Mouse (Mus musculus) embryonic facial prominence, embryonic 15.5 days (tissue): ENCODE results near the gene Mertk. TPM values are rescaled to one million over a fixed set of nuclear protein-coding genes. Genes with fewer than 3 reads are reported as not detected.
"Not testable (repeated sequence)": the region's sequence is repeated elsewhere in the genome, so short reads cannot be mapped to it uniquely, and the experiment has no call there.

Experiments
- ATAC-seq: fragments of 200-750 bp; cut with Nextera tagmentation; 2 replicates; pipeline ENCODE4 v1.8.0; 2017; ENCODE audit warnings: low read depth, moderate TSS enrichment; ENCODE audit not compliant: insufficient number of reproducible peaks, low FRiP score, low TSS enrichment
- H3K27ac ChIP-seq: fragments of 300-500 bp; sonication (generic); replicated peaks from 2 replicates; pipeline ENCODE4 v1.5.1; 2015; ENCODE audit warnings: mild to moderate bottlenecking, inconsistent platforms
- H3K27me3 ChIP-seq: fragments of 300-500 bp; sonication (generic); 2 replicates; pipeline ENCODE4 v1.6.1; 2015; ENCODE audit warnings: inconsistent platforms
- H3K36me3 ChIP-seq: fragments of 300-500 bp; sonication (generic); 2 replicates; pipeline ENCODE4 v1.6.1; 2015; ENCODE audit warnings: mild to moderate bottlenecking, inconsistent platforms
- H3K4me1 ChIP-seq: fragments of 300-500 bp; sonication (generic); 2 replicates; pipeline ENCODE4 v1.6.1; 2015; ENCODE audit warnings: inconsistent platforms
- H3K4me2 ChIP-seq: fragments of 300-500 bp; sonication (generic); replicated peaks from 2 replicates; pipeline ENCODE4 v1.6.1; 2015; ENCODE audit warnings: mild to moderate bottlenecking, inconsistent platforms
- H3K4me3 ChIP-seq: fragments of 300-500 bp; sonication (generic); replicated peaks from 2 replicates; pipeline ENCODE4 v1.5.1; 2015; ENCODE audit warnings: mild to moderate bottlenecking, inconsistent platforms
- H3K9ac ChIP-seq: fragments of 300-500 bp; sonication (generic); 2 replicates; pipeline ENCODE4 v1.6.1; 2015; ENCODE audit warnings: inconsistent platforms
- H3K9me3 ChIP-seq: fragments of 300-500 bp; sonication (generic); replicated peaks from 2 replicates; pipeline ENCODE4 v1.6.1; 2016; ENCODE audit warnings: inconsistent platforms
- WGBS: fragments of 180-500 bp; shearing (Covaris S2); methylation state at CpG from one replicate; pipeline ENCODE4 v1.1.7; 2015; 5-methylcytosine and 5-hydroxymethylcytosine counted together
- polyA plus RNA-seq: library from polyadenylated mRNA; unstranded; fragments of >200 nt; fragmentation: Nextera tagmentation; extraction: Ambion mirVana; gene quantifications from 2 replicates; pipeline ENCODE4 v1.2.1, GENCODE M21; 2015

Gene Mertk
- polyA plus RNA-seq = 10.2 and 10.3 TPM in 2 replicates

GRCm38 (mm10) chr2:128698693-128699181, at the start of gene Mertk:
TSS of gene Mertk (plus strand) at chr2:128698956.
- WGBS = under 1% methylated on average over 30 of the region's 30 CpGs
- H3K9me3 ChIP-seq = no peaks in the 10 kb centered on the region
- H3K9ac ChIP-seq = peak within 1 kb of the TSS; percentile 64
- no peaks in the 10 kb centered on the region for H3K27me3 ChIP-seq
- ATAC-seq = peak; percentile 93
- H3K36me3 ChIP-seq = 0 out of 2 replicates have a peak, but pooled peaks cover 3% of the 10 kb centered on the region
- H3K27ac ChIP-seq = peak within 1 kb of the TSS; percentile 94
- peak within 1 kb of the TSS; percentile 82 for H3K4me2 ChIP-seq
- peaks cover 19% of the 10 kb centered on the region; the same call in 1 of the 2 replicates for H3K4me1 ChIP-seq
- H3K4me3 ChIP-seq = peak within 1 kb of the TSS; percentile 60

GRCm38 (mm10) chr2:128680661-128681060, 18.1 kb upstream of the Mertk start:
- peaks cover 5% of the 10 kb centered on the region for H3K4me1 ChIP-seq
- no peak for ATAC-seq
- no peaks in the 10 kb centered on the region for H3K9me3 ChIP-seq
- H3K9ac ChIP-seq = no peak overlapping the region
- H3K4me3 ChIP-seq = no peak overlapping the region
- 65% methylated on average over 4 of the region's 4 CpGs for WGBS
- no peak overlapping the region for H3K4me2 ChIP-seq
- H3K27ac ChIP-seq = no peak overlapping the region
- H3K36me3 ChIP-seq = peaks cover 67% of the 10 kb centered on the region
- H3K27me3 ChIP-seq = no peaks in the 10 kb centered on the region

GRCm38 (mm10) chr2:128686921-128687557, 11.7 kb upstream of the Mertk start, which contains the start of gene Anapc1:
TSS of gene Anapc1 (minus strand) at chr2:128687391.
- H3K36me3 ChIP-seq = peaks cover 19% of the 10 kb centered on the region
- peak; percentile 95 for ATAC-seq
- no peaks in the 10 kb centered on the region for H3K9me3 ChIP-seq
- H3K4me2 ChIP-seq = peak within 1 kb of the TSS; percentile 63
- peak within 1 kb of the TSS; percentile 88 for H3K9ac ChIP-seq
- peak within 1 kb of the TSS; percentile 93 for H3K27ac ChIP-seq
- no peaks in the 10 kb centered on the region for H3K27me3 ChIP-seq
- H3K4me3 ChIP-seq = peak within 1 kb of the TSS; percentile 78
- H3K4me1 ChIP-seq = peaks cover 18% of the 10 kb centered on the region
- WGBS = under 1% methylated on average over 57 of the region's 58 CpGs

DNA sequence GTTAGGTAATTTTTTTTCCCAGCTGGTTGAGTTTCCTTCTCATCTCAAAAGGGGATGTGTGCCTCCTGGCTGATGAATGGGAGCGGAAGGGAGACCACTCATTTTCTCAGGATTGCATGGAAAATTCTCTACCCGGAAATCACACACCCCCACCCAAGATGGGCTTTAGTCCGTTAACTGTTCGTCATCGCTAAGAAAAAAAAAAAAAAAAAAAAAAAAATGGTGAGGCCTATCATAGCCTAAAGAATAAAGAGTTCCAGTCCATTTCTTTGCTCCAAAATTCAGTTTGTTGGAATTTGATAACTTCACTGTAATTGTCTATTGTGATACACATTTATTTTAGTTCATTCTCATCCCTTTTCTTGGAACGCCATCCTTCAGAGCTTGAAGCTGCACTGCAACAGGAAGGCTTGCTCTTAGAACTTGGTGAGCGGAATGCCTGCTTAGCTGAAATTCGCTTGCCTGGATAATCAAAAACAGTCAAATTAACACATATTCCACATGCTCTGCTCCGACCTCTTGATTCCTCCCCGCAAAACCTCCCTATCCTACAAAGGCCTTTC, 11.1 kb upstream of the Mertk start:
- WGBS = 39% methylated on average over 10 of the region's 10 CpGs
- Histone ChIP-seq H3K27me3 (no peaks in the 10 kb centered on the region), H3K4me2 (peak overlapping the region; percentile 63), H3K9me3 (no peaks in the 10 kb centered on the region), H3K27ac (peak overlapping the region; percentile 93), H3K4me3 (peak overlapping the region; percentile 78), H3K36me3 (peaks cover 16% of the 10 kb centered on the region), H3K9ac (no peak overlapping the region), H3K4me1 (peaks cover 18% of the 10 kb centered on the region)
- ATAC-seq = peak; percentile 78

- no peak overlapping the region for H3K9ac ChIP-seq
- H3K9me3 ChIP-seq = no peaks in the 10 kb centered on the region
- H3K27me3 ChIP-seq = no peaks in the 10 kb centered on the region
- H3K4me2 ChIP-seq = no peak overlapping the region
- 43% methylated on average over 14 of the region's 14 CpGs for WGBS
- ATAC-seq = peak; percentile 48; the same call in 1 of the 2 replicates
- H3K27ac ChIP-seq = no peak overlapping the region
- H3K36me3 ChIP-seq = no peaks in the 10 kb centered on the region
- no peak overlapping the region for H3K4me3 ChIP-seq
- H3K4me1 ChIP-seq = peaks cover 6% of the 10 kb centered on the region; the same call in 1 of the 2 replicates
These were observed 6.4 kb upstream of the Mertk start for GRCm38 (mm10) chr2:128692336-128692735.

- 71% methylated on average over 10 of the region's 10 CpGs for WGBS
- Histone ChIP-seq H3K9me3 (no peaks in the 10 kb centered on the region), H3K4me1 (peaks cover 7% of the 10 kb centered on the region; the same call in 1 of the 2 replicates), H3K36me3 (no peaks in the 10 kb centered on the region), H3K4me2 (no peak overlapping the region), H3K4me3 (no peak overlapping the region), H3K27ac (no peak overlapping the region), H3K9ac (no peak overlapping the region), H3K27me3 (no peaks in the 10 kb centered on the region)
- ATAC-seq = no peak
These were observed 6.0 kb upstream of the Mertk start for GRCm38 (mm10) chr2:128692771-128693170.

GRCm38 (mm10) chr2:128693236-128693635, 5.5 kb upstream of the Mertk start:
- 0 out of 2 replicates have a peak, but pooled peaks cover 4% of the 10 kb centered on the region for H3K4me1 ChIP-seq
- H3K4me3 ChIP-seq = no peak overlapping the region
- no peak overlapping the region for H3K4me2 ChIP-seq
- H3K9me3 ChIP-seq = no peaks in the 10 kb centered on the region
- no peak overlapping the region for H3K9ac ChIP-seq
- no peak overlapping the region for H3K27ac ChIP-seq
- no peaks in the 10 kb centered on the region for H3K36me3 ChIP-seq
- 72% methylated on average over 4 of the region's 4 CpGs for WGBS
- H3K27me3 ChIP-seq = no peaks in the 10 kb centered on the region
- ATAC-seq = no peak

- H3K9ac ChIP-seq, H3K4me1 ChIP-seq: not testable (repeated sequence)
- 86% methylated on average over 3 of the region's 3 CpGs for WGBS
These were observed 4.9 kb upstream of the Mertk start for GRCm38 (mm10) chr2:128693828-128694227.

GRCm38 (mm10) chr2:128694548-128694947, 4.2 kb upstream of the Mertk start:
- no peak overlapping the region for H3K27ac ChIP-seq
- no peak overlapping the region for H3K4me3 ChIP-seq
- no peak for ATAC-seq

More at GRCm38 (mm10) chr2:128693828-128694227, 4.9 kb upstream of the Mertk start:
- H3K4me3 ChIP-seq, H3K27me3 ChIP-seq, H3K4me2 ChIP-seq, H3K27ac ChIP-seq, ATAC-seq, H3K36me3 ChIP-seq, H3K9me3 ChIP-seq: not testable (repeated sequence)

DNA sequence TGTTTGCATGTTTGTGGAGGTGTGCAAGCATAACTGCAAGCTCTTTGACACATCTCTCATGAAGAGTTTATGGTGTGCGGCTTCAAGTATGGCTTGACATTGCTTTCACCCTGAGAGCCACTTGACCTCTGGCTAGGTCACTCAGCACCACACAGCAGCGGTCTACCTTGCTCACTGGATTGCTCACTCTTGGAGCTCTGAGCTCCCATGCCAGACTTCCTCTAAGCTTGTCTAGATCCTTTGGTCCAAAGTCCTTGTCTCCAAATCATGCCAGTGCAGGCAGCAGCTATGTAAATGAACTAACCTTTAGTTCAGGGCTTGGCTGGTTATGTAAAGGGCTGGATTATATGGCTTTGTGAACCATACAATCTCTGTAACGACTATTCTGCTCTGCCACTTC, 2.3 kb upstream of the Mertk start:
- H3K27ac ChIP-seq = no peak overlapping the region
- no peaks in the 10 kb centered on the region for H3K9me3 ChIP-seq
- no peak overlapping the region for H3K9ac ChIP-seq
- H3K36me3 ChIP-seq = no peaks in the 10 kb centered on the region
- H3K4me2 ChIP-seq = no peak overlapping the region
- H3K27me3 ChIP-seq = no peaks in the 10 kb centered on the region
- ATAC-seq = no peak
- 71% methylated on average over 3 of the region's 3 CpGs for WGBS
- no peak overlapping the region for H3K4me3 ChIP-seq
- H3K4me1 ChIP-seq = peaks cover 12% of the 10 kb centered on the region; the same call in 1 of the 2 replicates

More at GRCm38 (mm10) chr2:128694548-128694947, 4.2 kb upstream of the Mertk start:
- H3K9me3 ChIP-seq = no peaks in the 10 kb centered on the region
- no peaks in the 10 kb centered on the region for H3K36me3 ChIP-seq
- H3K9ac ChIP-seq = no peak overlapping the region
- H3K4me2 ChIP-seq = no peak overlapping the region
- no peaks in the 10 kb centered on the region for H3K27me3 ChIP-seq
- H3K4me1 ChIP-seq = 0 out of 2 replicates have a peak, but pooled peaks cover 4% of the 10 kb centered on the region

- Histone ChIP-seq H3K4me1 (peaks cover 12% of the 10 kb centered on the region; the same call in 1 of the 2 replicates), H3K27me3 (no peaks in the 10 kb centered on the region), H3K9me3 (no peaks in the 10 kb centered on the region), H3K4me3 (no peak overlapping the region), H3K36me3 (no peaks in the 10 kb centered on the region), H3K4me2 (no peak overlapping the region), H3K9ac (no peak overlapping the region), H3K27ac (no peak overlapping the region)
- no peak for ATAC-seq
- 80% methylated on average over 1 of the region's 1 CpGs for WGBS
These were observed 1.7 kb upstream of the Mertk start for GRCm38 (mm10) chr2:128697047-128697446.
